Mouse (Mus musculus) CD4-positive, CD25-positive, alpha-beta regulatory T cell, adult 4 months (primary cell): ENCODE data around the gene Sestd1. TPM values are rescaled to one million over a fixed set of nuclear protein-coding genes. Genes with fewer than 3 reads are reported as not detected.

ENCODE experiments used
- ATAC-seq: one replicate; pipeline ENCODE4 v1.8.0; 2017
- polyA plus RNA-seq, 2 experiments: library from polyadenylated mRNA; unstranded; fragments of 100-300 nt; shearing (Covaris generic); gene quantifications; one replicate each; pipeline ENCODE4 v1.2.1; 2017

The Sestd1 gene
- polyA plus RNA-seq, 2 experiments from 2014 or later, result 0.04 to 0.16 TPM

DNA sequence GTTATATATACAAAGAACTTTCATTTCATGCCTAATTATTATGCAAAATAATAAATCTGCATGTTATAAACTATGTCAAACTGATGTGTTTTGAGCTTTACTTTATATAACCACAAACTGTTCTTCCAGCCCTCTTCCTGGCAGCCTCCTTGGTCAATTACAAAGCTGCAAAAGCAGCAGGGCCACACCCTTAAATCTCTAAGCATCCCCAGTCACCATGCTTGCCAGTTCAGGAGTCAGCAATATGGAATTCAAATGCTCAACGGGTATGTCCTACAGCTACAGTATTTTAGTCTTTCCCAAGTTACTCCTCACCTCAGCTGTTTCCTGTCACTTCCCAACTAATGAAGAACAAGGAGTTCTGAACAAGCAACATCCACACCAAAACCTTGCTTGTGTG lies 10.3 kb downstream of the Sestd1 start:
- ATAC-seq, result no peak

DNA sequence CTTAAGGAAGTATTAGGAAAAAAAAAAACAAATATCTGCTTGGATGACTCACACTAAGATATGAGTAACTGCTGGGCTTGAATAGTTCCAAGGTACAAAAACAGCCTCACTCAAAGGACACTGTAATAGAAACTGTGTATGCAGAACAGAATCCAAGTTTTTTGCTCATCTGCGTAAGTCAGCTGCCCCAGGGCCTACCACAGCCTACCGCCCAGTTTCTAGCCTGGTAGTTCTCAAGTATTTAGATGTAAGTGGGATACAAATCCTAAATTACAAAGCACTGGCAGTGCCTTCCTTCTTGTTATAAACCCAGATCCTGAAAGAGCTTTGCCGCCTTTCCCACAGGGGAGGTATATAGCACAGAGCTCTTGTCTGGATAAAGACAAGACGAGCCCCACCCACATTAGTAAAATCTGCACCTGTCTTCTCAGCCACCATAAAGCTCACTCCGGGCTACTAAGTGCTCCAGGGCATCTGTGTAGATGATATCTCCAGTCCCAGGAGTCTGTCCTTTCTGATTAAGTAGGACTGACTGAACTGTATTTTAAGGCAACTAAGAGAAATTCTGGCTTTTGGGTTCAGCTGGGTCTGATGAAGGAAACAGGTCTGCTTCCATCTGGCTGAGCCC lies 11.7 kb downstream of the Sestd1 start:
- ATAC-seq, result no peak

GRCm38 (mm10) chr2:77266931-77267330 lies 13.5 kb downstream of the Sestd1 start:
- ATAC-seq, result no peak

GRCm38 (mm10) chr2:77266011-77266410 lies 14.4 kb downstream of the Sestd1 start:
- no peak for ATAC-seq

- no peak for ATAC-seq
Observed at GRCm38 (mm10) chr2:77265301-77265700, 15.1 kb downstream of the Sestd1 start.

GRCm38 (mm10) chr2:77264550-77264949 lies 15.8 kb downstream of the Sestd1 start:
- ATAC-seq, result no peak

DNA sequence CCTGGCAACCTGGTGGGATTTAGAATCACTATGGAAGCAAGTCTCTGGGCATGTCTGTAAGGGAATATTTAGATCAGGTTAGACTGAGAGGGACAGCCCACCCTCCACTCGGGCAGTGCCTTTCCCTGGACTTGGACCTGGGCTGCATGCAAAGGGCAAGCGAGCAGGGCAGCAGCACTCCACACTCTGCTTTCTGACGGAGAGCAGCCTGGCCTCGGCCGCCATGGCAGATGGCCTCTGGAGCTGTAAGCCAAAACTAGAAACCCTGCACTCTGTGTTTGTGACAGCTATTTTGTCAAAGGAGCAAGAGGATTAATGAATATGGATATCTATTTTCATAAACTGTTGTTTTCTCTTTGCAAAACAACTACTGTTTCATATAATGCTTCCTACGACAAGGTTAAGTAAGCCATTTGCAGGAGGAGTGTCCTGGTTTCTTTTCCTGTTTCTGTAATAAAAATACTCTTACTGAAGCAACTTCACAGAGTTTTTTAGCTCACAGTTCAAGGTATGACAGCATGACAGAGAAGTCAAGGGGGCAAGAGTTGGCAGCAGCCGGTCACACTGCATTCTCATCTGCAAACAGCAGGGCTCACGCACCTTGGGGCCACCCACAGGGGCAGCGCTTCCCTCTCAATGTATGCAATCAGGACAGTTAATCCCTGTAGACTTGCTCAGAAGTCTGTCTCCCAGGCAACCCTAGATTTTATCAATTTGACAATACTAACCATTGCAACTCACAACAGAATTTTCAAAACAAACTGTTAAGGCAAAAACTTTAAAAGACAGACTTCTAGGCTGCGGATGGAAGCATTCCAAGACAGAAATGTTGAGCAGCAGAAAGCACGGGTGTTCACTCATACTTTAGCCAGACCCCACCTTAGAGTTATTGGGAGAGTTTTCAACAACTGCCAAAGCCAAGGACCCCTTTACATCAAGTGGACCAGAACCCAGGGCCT lies 16.6 kb downstream of the Sestd1 start:
- ATAC-seq, result no peak

GRCm38 (mm10) chr2:77260134-77260533 lies 20.3 kb downstream of the Sestd1 start:
- no peak for ATAC-seq

- ATAC-seq, result no peak
Observed at GRCm38 (mm10) chr2:77253227-77253626, 27.2 kb downstream of the Sestd1 start.

GRCm38 (mm10) chr2:77251736-77252135 lies 28.7 kb downstream of the Sestd1 start:
- ATAC-seq, result no peak

DNA sequence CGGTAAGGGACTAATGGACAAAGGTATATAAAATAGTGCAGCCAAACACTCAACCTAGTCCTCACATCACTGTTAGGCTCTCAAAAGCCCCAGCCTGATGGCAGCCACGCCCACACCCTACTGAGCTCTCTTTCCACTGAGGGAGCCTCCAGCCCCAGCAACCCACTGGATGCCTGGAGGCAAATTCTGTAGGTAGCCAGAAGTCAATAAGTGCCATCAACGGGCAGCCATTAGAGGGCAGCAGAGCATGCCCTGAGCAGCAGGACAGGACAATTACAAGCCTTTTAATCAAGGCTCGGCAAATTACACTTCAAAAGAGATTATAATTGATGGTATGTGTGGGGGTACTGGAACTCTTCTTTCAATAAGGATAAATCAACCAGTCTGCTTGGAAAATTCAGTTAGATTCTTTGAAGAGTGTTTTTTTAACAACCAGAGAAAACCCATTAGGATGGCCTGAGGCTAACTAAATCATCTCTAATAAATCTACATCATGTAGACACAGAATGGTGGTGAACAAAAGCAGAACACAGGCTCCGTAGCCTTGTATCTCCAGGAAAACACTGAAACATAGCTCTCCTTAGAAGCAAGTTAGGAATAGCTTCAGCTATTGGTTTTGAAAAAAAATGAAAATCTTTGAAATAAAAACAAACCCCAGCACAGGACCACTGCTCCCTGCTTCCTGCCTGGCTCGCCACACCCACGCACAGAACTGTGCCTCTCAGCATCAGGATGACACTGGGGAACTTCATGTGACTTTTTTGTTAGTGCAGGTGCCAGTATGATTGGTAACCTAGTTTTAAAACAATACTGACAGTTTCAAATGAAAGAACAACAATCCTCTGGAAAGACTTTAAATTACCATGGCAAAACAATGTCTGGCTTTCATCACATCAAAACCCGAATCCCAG lies 30.4 kb downstream of the Sestd1 start:
- no peak for ATAC-seq

GRCm38 (mm10) chr2:77248416-77248815 lies 32.0 kb downstream of the Sestd1 start:
- ATAC-seq, result no peak

DNA sequence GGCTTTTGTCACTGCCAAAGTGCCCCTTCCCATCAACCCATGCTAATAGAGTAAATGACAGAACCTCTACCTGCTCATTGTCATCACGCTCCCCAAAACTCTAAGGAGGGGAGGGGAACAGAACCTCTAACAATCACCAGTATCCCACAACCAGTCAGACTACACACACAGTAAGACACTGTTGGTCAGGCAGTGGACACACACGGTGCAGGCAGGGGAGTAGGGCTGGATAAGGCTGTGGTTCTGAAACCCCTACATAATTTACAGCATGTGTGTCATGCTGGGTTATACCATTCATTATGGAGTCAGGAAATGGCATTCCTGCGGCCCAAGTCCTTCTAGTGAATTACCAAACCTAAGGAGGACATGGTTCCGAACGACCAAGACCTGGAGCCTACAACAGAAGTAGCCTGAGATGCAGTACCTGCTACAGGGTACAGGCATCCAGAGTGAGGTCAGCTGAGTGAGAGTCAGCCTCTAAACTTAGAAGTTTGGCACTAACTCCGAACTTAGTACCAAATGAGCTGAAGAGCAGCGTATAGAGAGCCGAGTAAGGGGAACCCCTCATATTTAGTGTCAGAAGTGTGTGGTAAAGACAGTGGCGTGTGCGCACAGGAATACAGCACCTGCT lies 33.1 kb downstream of the Sestd1 start:
- no peak for ATAC-seq

DNA sequence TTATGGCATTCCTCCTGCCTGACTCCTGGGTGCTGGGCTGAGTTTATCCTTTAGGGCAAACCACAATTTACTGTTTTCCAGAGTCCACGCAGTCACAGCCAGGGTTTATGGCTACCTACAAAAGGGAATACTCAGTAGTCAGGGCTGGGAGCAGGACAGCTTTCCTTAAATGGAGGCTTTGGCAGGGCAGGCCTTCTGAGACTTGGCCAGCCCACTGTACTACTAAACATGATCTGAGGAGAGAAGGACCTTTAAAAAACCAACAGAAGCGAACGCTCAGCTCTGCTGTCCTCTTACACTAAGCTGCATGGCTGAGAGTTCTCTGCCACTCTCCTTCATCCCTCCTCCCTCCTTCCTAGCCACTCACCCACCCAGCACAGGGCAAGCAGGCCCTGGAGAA lies 34.6 kb downstream of the Sestd1 start:
- no peak for ATAC-seq

DNA sequence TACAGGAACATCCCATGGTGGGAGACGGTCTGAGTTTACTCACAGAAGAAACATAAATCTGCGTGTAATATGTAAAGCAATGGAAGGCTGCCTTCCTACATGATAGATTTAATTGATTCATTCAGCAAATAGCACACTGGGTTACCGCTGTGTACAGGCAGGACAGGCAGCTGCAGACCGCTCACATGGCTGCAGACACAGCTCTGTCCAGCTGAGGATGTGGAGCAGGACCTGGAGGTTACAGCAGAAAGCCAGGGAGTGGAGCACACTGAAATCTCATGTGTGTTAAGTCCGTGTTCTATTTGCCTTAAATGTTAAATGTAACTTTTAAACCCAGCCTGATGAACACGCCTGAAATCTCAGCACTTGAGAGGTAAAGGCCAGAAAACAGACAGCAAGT lies 38.1 kb downstream of the Sestd1 start:
- ATAC-seq, result no peak

DNA sequence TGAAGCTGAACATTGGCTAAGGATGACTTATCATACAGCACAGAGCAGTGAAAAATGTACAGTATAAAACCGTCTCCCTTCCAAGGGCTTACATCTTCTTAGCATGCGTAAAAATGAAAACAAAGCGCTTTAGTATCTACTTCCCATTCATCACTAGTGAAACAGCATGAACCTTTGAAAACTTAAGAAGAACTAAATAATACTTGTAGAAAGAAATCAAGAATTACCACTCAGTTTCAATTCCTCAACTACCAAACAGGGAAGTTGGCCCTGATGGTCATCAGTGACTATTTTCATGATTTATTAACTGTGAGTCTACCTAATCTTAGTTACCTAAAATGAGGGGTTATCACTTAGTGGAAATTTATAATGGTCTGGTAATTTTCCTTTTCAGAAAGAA lies 41.8 kb downstream of the Sestd1 start:
- ATAC-seq, result no peak

DNA sequence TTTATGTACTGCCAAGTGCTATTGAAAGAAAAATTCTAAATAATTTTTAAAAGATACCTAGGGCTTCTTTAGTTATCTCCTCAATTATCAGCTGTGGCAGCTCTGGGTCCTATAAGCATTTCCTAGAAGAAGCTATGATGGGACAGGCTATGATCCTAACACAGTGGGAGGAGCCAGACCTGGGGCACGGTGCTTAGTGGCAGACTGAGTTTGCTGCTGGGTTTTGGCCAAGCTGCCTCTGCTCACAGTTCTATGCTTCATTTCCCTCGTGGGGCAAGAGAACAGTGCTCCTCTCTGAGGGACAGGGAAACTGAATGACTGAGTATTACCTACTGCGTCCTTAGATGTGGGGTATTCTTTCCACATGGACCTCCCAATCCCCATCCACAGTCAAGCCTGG lies 42.3 kb downstream of the Sestd1 start:
- ATAC-seq, result no peak

DNA sequence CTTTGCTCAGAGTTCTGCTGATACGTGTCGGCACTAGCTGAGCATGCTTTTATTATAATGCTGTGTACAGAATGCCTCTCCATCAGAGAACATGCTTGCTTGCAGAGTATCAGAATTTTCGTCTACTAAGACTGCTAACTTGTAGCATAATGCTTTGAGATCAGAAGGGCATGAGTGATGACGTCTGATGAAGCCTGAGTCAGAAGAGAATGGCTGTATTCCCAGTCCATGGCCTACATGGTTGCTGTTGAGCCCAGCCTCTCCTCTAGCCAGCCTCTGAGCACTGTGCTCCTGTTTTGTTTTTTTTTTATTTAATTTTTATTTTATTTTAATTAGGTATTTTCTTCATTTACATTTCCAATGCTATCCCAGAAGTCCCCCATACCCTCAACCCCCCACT lies 43.5 kb downstream of the Sestd1 start:
- no peak for ATAC-seq

DNA sequence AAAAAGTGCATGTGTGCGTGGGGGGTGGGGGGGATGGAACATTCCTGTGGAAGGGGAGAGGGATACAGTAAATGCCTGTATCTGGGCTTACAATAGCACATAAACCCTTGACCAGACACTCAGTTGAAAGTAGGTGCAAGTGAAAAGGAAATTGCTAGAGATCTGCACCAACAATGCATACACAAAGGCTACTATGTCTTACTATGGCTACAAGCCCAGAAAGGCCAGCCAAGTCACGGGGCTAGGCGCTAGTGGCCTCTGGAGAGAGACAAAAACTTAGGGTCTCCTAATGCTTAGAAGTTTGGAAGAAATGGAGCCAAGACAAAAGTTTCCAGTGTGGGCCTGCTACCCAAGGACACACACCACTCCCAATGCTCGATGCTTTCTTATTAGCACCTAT lies 44.5 kb downstream of the Sestd1 start:
- no peak for ATAC-seq

GRCm38 (mm10) chr2:77232604-77233003 lies 47.8 kb downstream of the Sestd1 start:
- no peak for ATAC-seq

DNA sequence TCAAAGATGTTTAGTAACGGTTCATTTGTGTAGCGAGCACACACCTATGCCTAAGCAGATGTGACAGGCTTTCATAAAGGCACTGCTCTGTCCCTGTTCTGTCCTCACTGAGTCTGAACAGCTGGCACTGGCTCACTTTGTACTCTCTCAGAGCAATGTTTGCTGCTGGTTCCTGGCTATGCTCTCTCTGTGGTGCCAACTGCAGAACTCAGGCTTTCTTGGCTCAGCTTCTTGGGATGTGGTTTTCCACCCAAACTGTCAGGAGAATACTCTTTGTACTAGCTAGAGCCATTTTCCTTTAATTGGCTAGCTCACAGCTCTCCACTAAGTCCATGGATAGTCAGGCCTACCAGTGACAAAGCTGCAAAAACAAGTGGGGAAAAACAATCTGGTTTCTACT lies 59.4 kb downstream of the Sestd1 start:
- ATAC-seq, result no peak

GRCm38 (mm10) chr2:77212885-77213284 lies 67.5 kb downstream of the Sestd1 start:
- no peak for ATAC-seq

GRCm38 (mm10) chr2:77206951-77207350 lies 73.4 kb downstream of the Sestd1 start:
- no peak for ATAC-seq
